Mouse (Mus musculus): ENCODE results near the gene Tm4sf19. TPM values are rescaled to one million over a fixed set of nuclear protein-coding genes. Genes with fewer than 3 reads are reported as not detected.

Gene Tm4sf19
- polyA plus RNA-seq (2014; fragmentation: Illumina TruSeq; extraction: RNeasy Lipid Tissue Mini Kit (QIAGEN cat#74804); ENCODE audit: insufficient read depth, low read depth, low replicate concordance): not detected

DNA sequence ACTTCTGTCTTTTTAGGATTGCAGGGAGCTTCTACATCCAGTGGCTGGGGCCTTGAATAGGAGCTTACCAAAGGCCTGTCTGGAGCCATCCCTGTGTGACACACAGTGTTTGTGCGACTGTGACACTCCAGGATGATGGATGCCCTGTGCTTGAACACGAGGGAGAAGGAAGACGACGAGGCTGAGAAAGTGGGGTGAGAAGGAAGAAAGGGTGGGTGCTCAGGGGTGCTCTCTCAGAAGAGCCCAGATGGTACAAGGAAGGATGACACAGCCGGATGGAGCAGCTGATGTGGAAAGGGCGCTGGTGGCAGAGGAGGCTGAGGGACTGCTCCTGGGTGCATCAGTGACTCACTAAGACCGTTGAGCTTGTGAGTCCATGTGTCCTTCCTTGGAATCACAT lies at the start of gene Tm4sf19:
Gene Tm4sf19, plus strand, starts transcription at position 240 of the 400 bp plus-strand sequence.

GRCm38 (mm10) chr16:32419517-32420483 lies 19.5 kb downstream of the Tm4sf19 start, which contains the start of gene Tctex1d2:
Gene Tctex1d2 (plus strand): TSS chr16:32419702.

GRCm38 (mm10) chr16:32430474-32431046 lies 30.3 kb downstream of the Tm4sf19 start, which contains the start of gene Pcyt1a:
Gene Pcyt1a (plus strand): TSS chr16:32430921.

Other genes with a start within 250 kb of the Tm4sf19 start
- 19.6 TPM for gene Nrros, start 234.9 kb upstream of the Tm4sf19 start, polyA plus RNA-seq (2014; fragmentation: Illumina TruSeq; extraction: RNeasy Lipid Tissue Mini Kit (QIAGEN cat#74804); ENCODE audit: insufficient read depth, low read depth, low replicate concordance)
- not detected for gene Bex6, start 220.7 kb upstream of the Tm4sf19 start, polyA plus RNA-seq (2014; fragmentation: Illumina TruSeq; extraction: RNeasy Lipid Tissue Mini Kit (QIAGEN cat#74804); ENCODE audit: insufficient read depth, low read depth, low replicate concordance)
- 7.9 TPM for gene Fbxo45, start 153.3 kb upstream of the Tm4sf19 start, polyA plus RNA-seq (2014; fragmentation: Illumina TruSeq; extraction: RNeasy Lipid Tissue Mini Kit (QIAGEN cat#74804); ENCODE audit: insufficient read depth, low read depth, low replicate concordance)
- 12.9 TPM for gene Wdr53, start 153.3 kb upstream of the Tm4sf19 start, polyA plus RNA-seq (2014; fragmentation: Illumina TruSeq; extraction: RNeasy Lipid Tissue Mini Kit (QIAGEN cat#74804); ENCODE audit: insufficient read depth, low read depth, low replicate concordance)
- 0.22 TPM for gene Smco1, start 129.0 kb upstream of the Tm4sf19 start, polyA plus RNA-seq (2014; fragmentation: Illumina TruSeq; extraction: RNeasy Lipid Tissue Mini Kit (QIAGEN cat#74804); ENCODE audit: insufficient read depth, low read depth, low replicate concordance)
- 8.4 TPM for gene Rnf168, start 123.0 kb upstream of the Tm4sf19 start, polyA plus RNA-seq (2014; fragmentation: Illumina TruSeq; extraction: RNeasy Lipid Tissue Mini Kit (QIAGEN cat#74804); ENCODE audit: insufficient read depth, low read depth, low replicate concordance)
- gene Ubxn7, start 68.2 kb upstream of the Tm4sf19 start, polyA plus RNA-seq (2014; fragmentation: Illumina TruSeq; extraction: RNeasy Lipid Tissue Mini Kit (QIAGEN cat#74804); ENCODE audit: insufficient read depth, low read depth, low replicate concordance): 6.6 TPM
- gene Tctex1d2, start 19.2 kb downstream of the Tm4sf19 start, polyA plus RNA-seq (2014; fragmentation: Illumina TruSeq; extraction: RNeasy Lipid Tissue Mini Kit (QIAGEN cat#74804); ENCODE audit: insufficient read depth, low read depth, low replicate concordance): 20.8 TPM
- 24.2 TPM for gene Pcyt1a, start 30.4 kb downstream of the Tm4sf19 start, polyA plus RNA-seq (2014; fragmentation: Illumina TruSeq; extraction: RNeasy Lipid Tissue Mini Kit (QIAGEN cat#74804); ENCODE audit: insufficient read depth, low read depth, low replicate concordance)
- not detected for gene Slc51a, start 87.4 kb downstream of the Tm4sf19 start, polyA plus RNA-seq (2014; fragmentation: Illumina TruSeq; extraction: RNeasy Lipid Tissue Mini Kit (QIAGEN cat#74804); ENCODE audit: insufficient read depth, low read depth, low replicate concordance)
- not detected for gene Zdhhc19, start 95.8 kb downstream of the Tm4sf19 start, polyA plus RNA-seq (2014; fragmentation: Illumina TruSeq; extraction: RNeasy Lipid Tissue Mini Kit (QIAGEN cat#74804); ENCODE audit: insufficient read depth, low read depth, low replicate concordance)
- 31.2 TPM for gene Tfrc, start 208.4 kb downstream of the Tm4sf19 start, polyA plus RNA-seq (2014; fragmentation: Illumina TruSeq; extraction: RNeasy Lipid Tissue Mini Kit (QIAGEN cat#74804); ENCODE audit: insufficient read depth, low read depth, low replicate concordance)
- 22.5 TPM for gene Tnk2, start 243.4 kb downstream of the Tm4sf19 start, polyA plus RNA-seq (2014; fragmentation: Illumina TruSeq; extraction: RNeasy Lipid Tissue Mini Kit (QIAGEN cat#74804); ENCODE audit: insufficient read depth, low read depth, low replicate concordance)